Mouse (Mus musculus) ES-E14 (cell line): ENCODE measurements around the gene Vps13d. TPM values are rescaled to one million over a fixed set of nuclear protein-coding genes. Genes with fewer than 3 reads are reported as not detected.

Experiments used
- DNase-seq: peaks from one replicate; pipeline ENCODE4 v3.0.0-alpha.2; 2013; ENCODE audit warnings: low read depth, low spot score
- H3K27ac ChIP-seq: 2 replicates; pipeline ENCODE4 v1.5.1; 2012; ENCODE audit warnings: low read depth, mild to moderate bottlenecking, low read length, moderate library complexity, mixed read lengths; ENCODE audit not compliant: poor library complexity, insufficient read depth, severe bottlenecking
- H3K36me3 ChIP-seq: 2 replicates; pipeline ENCODE4 v1.6.1; 2012; ENCODE audit warnings: mild to moderate bottlenecking, low read length, moderate library complexity, mixed read lengths; ENCODE audit not compliant: control insufficient read depth, poor library complexity, insufficient read depth, severe bottlenecking
- H3K4me1 ChIP-seq, 2 experiments: fragments of 150-350 bp in 1 of 2; sonication (generic) in 1 of 2; 2 replicates each; pipeline ENCODE4 v1.6.1; 2012; ENCODE audit warnings: low read length in 2 of 2, mild to moderate bottlenecking in 1 of 2, mixed read lengths in 1 of 2; ENCODE audit not compliant: control insufficient read depth in 2 of 2, insufficient read depth in 2 of 2, poor library complexity in 1 of 2
- H3K4me3 ChIP-seq, 2 experiments: fragments of 150-350 bp in 1 of 2; sonication (generic) in 1 of 2; 2 replicates each; pipeline ENCODE4 v1.5.1; 2012; ENCODE audit warnings: low read length in 2 of 2, low read depth in 1 of 2, mild to moderate bottlenecking in 1 of 2, mixed read lengths in 1 of 2; ENCODE audit not compliant: insufficient read depth in 1 of 2, poor library complexity in 1 of 2, severe bottlenecking in 1 of 2
- H3K9ac ChIP-seq: 2 replicates; pipeline ENCODE4 v1.6.1; 2012; ENCODE audit warnings: low read depth, mild to moderate bottlenecking, low read length, mixed read lengths; ENCODE audit not compliant: poor library complexity, insufficient read depth, severe bottlenecking
- H3K9me3 ChIP-seq: fragments of 150-350 bp; sonication (generic); 2 replicates; pipeline ENCODE4 v1.6.1; 2012; ENCODE audit warnings: low read depth, mild to moderate bottlenecking, low read length; ENCODE audit not compliant: control insufficient read depth, insufficient read depth
- CHD2 ChIP-seq: IDR thresholded peaks from 2 replicates; pipeline ENCODE4 v1.6.1; 2014; ENCODE audit warnings: mild to moderate bottlenecking, low read depth, low read length, inconsistent platforms
- HCFC1 ChIP-seq: IDR thresholded peaks from 2 replicates; pipeline ENCODE4 v1.6.1; 2012; ENCODE audit warnings: low read length, inconsistent platforms, borderline replicate concordance; ENCODE audit not compliant: insufficient read depth
- MAFK ChIP-seq: IDR thresholded peaks from 2 replicates; pipeline ENCODE4 v1.6.1; 2014; ENCODE audit warnings: mild to moderate bottlenecking, low read depth, low read length, inconsistent platforms; ENCODE audit not compliant: insufficient read depth
- ZC3H11A ChIP-seq: IDR thresholded peaks from 2 replicates; pipeline ENCODE4 v1.6.1; 2012; ENCODE audit warnings: low read depth, mild to moderate bottlenecking, inconsistent platforms, low read length, borderline replicate concordance
- ZNF384 ChIP-seq: IDR thresholded peaks from 2 replicates; pipeline ENCODE4 v1.6.1; 2012; ENCODE audit warnings: low read depth, low read length, inconsistent platforms
- in situ Hi-C, 2 experiments: fragments of 600-800 bp; cut with MboI; formaldehyde crosslinking; loops; one replicate each; pipeline ENCODE4 v1.15.1; 2025; ENCODE audit warnings: low sequenced_read_pairs in 2 of 2, inconsistent platforms in 1 of 2; ENCODE audit not compliant: unreplicated experiment in 2 of 2
- total RNA-seq: library from RNA; depleted of rRNA; stranded (reverse); fragments of 300-350 nt; gene quantifications from 2 replicates; pipeline ENCODE4 v1.2.3, GENCODE M21; 2012

The Vps13d gene
- total RNA-seq, 1 experiment, result 15.3 TPM

- Histone ChIP-seq H3K4me3 (no peak overlapping the region), H3K27ac (no peak overlapping the region), H3K9ac (no peak overlapping the region), H3K4me1 (no peaks in the 10 kb centered on the region), H3K9me3 (no peaks in the 10 kb centered on the region), H3K36me3 (no peaks in the 10 kb centered on the region)
- in situ Hi-C loops, result no loop called here
- DNase-seq, result no peak
- TF ChIP-seq ZC3H11A (no peak), CHD2 (no peak), ZNF384 (no peak), MAFK (no peak), HCFC1 (no peak)
Observed at GRCm38 (mm10) chr4:144975505-144975904, 219.3 kb downstream of the Vps13d start.

DNA sequence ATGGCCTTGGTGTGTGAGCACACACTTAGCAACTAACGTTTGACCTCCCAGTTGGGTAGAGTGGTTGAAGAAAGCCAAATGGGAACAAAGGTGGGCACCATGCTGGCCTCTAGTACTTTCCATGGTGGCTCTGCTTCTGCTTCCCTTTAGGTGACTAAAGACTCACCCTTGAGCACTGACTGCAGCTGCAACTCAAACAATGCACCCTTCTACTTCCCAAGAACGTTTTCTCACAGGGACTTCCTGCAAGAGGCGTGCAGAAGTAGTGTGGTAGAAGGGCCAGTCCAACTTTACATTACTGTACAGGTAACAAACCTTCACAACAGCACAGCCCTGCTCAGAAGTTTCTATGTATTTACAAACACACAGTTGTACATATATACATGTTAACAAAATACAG is 220.3 kb downstream of the Vps13d start:
- no peak for TF ChIP-seq HCFC1
- no peak for TF ChIP-seq ZC3H11A
- TF ChIP-seq MAFK, result no peak
- TF ChIP-seq CHD2, result no peak
- TF ChIP-seq ZNF384, result no peak
- Histone ChIP-seq H3K36me3 (no peaks in the 10 kb centered on the region), H3K9me3 (no peaks in the 10 kb centered on the region), H3K27ac (no peak overlapping the region), H3K9ac (no peak overlapping the region), H3K4me3 (no peak overlapping the region), H3K4me1 (no peaks in the 10 kb centered on the region)
- DNase-seq, result no peak
- in situ Hi-C loops, result no loop called here

DNA sequence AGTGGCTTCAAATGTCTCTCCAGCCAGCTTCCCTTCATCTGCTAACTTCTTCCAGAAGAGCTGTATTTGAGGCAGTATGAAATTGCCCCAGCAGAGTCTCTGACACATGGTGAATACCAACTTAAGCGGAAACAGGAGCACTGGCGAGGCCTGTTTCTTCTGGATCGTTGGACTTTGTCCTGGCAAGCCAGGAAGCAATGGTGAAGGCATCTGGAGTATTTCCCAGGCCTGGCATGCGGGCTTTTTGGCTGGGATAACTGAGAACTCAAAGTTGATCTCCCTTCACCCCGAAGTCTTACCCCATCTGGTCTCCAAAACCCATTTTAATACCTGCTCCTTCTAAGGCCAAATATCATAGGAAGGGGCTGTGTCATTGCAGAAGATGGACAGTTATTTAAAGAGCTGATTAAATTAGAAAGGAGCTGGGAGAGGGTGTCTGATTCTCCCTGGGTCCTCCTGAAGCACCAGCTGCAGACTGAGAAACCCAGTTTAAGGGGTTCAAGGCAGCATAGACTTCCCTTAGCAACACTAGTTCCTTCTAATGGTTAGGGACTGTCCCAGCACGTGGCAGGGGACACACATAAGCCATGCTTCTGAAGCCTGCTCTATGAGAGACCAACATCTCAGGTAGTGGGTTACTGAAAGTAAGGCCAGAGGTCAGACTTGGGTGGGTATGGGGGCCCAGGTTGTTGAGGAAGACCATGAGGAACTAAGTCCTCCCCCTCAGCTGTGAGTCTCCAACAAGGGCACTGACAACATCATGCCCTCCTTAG is 221.7 kb downstream of the Vps13d start:
- H3K27ac ChIP-seq, result no peak overlapping the region
- no peak overlapping the region for H3K9ac ChIP-seq
- no peak for DNase-seq
- no peaks in the 10 kb centered on the region for H3K36me3 ChIP-seq
- H3K4me1 ChIP-seq, result no peaks in the 10 kb centered on the region
- H3K9me3 ChIP-seq, result no peaks in the 10 kb centered on the region
- H3K4me3 ChIP-seq, result no peak overlapping the region
- TF ChIP-seq MAFK (no peak), ZC3H11A (no peak), ZNF384 (no peak)
- in situ Hi-C loops, result no loop called here

DNA sequence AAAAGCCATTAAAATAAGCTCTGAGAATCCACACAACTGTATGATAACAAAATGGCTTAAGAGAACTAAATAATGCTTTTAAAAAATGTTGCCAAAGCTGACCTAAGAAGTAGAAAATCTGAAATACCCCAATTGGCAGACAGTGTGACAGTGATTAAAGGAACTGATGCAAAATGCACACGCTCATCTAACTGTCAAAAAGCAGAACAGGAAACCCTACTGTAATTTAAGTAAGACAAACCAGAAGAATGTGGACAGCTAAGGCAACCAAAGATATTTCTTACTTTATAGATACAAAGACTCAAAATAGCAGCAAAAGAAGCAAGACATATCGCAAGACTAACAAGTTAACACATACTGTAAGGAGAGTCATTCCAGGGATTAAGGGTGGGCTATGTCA is 223.8 kb downstream of the Vps13d start:
- in situ Hi-C loops, result no loop called here
- Histone ChIP-seq H3K9ac (no peak overlapping the region), H3K4me3 (no peak overlapping the region), H3K4me1 (no peaks in the 10 kb centered on the region), H3K27ac (no peak overlapping the region), H3K9me3 (no peaks in the 10 kb centered on the region), H3K36me3 (no peaks in the 10 kb centered on the region)
- no peak for DNase-seq
- TF ChIP-seq ZC3H11A (no peak), ZNF384 (no peak), HCFC1 (no peak), CHD2 (no peak), MAFK (no peak)

- H3K9me3 ChIP-seq, result no peaks in the 10 kb centered on the region
- H3K36me3 ChIP-seq, result no peaks in the 10 kb centered on the region
- no peak overlapping the region for H3K27ac ChIP-seq
- TF ChIP-seq HCFC1, result no peak
- H3K4me1 ChIP-seq, result no peaks in the 10 kb centered on the region
- in situ Hi-C loops, result no loop called here
- no peak for DNase-seq
- no peak overlapping the region for H3K4me3 ChIP-seq
- H3K9ac ChIP-seq, result no peak overlapping the region
Observed at GRCm38 (mm10) chr4:144969030-144969429, 225.8 kb downstream of the Vps13d start.
